Mouse (Mus musculus): ENCODE measurements around the gene Ncln. TPM values are rescaled to one million over a fixed set of nuclear protein-coding genes. Genes with fewer than 3 reads are reported as not detected.

The Ncln gene
- polyA plus RNA-seq, 1 experiment from 2014 or later, result 69.7 TPM

- Histone ChIP-seq H3K36me3 (replicated peaks) (peaks cover 37% of the 10 kb centered on the region), H3K4me3 (peak overlapping the region; percentile 25), H3K27me3 (replicated peaks) (peaks cover 41% of the 10 kb centered on the region)
Measured at GRCm38 (mm10) chr10:81464405-81465264, 31.6 kb downstream of the Ncln start.

DNA sequence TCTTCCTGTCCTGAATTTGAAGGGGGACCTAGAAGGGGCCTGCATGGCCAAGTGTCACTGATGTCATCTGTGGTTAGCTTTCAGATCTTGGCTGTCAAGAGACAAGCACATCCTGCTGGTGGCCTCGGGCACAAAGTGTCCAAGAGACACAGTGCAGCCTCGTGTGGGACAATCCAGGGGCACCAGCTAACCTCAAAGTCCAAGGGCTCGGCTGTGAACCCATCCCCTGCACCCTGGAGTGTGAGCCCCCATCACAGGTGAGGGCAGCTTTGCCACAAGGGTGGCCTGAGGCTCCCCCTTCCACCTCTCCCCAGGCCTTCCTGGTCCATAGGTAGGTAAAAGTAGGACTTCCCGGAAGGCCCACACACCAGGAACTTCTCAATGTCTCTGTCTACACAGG, 32.7 kb downstream of the Ncln start:
- Histone ChIP-seq H3K27me3 (replicated peaks) (peaks cover 41% of the 10 kb centered on the region), H3K4me1 (peaks cover 12% of the 10 kb centered on the region), H3K9me3 (no peaks in the 10 kb centered on the region), H3K9ac (no peak overlapping the region), H3K4me3 (no peak overlapping the region), H3K36me3 (replicated peaks) (peaks cover 35% of the 10 kb centered on the region), H3K27ac (no peak overlapping the region), H3K4me2 (no peak overlapping the region)
- WGBS, result 68% methylated on average over 4 of the region's 4 CpGs
- no peak for ATAC-seq (replicated peaks)

More at GRCm38 (mm10) chr10:81464405-81465264, 31.6 kb downstream of the Ncln start:
- Histone ChIP-seq H3K4me2 (peak overlapping the region; percentile 41), H3K27ac (no peak overlapping the region), H3K9ac (no peak overlapping the region), H3K4me1 (peaks cover 15% of the 10 kb centered on the region), H3K9me3 (no peaks in the 10 kb centered on the region)
- peak; percentile 58 for ATAC-seq (replicated peaks)
- WGBS, result 5% methylated on average over 33 of the region's 33 CpGs

- H3K4me3 ChIP-seq, result no peak overlapping the region
- H3K4me2 ChIP-seq, result no peak overlapping the region
- ATAC-seq (replicated peaks), result no peak
- H3K9ac ChIP-seq, result no peak overlapping the region
- H3K9me3 ChIP-seq, result no peaks in the 10 kb centered on the region
- 79% methylated on average over 7 of the region's 7 CpGs for WGBS
- H3K27me3 ChIP-seq (replicated peaks), result peaks cover 41% of the 10 kb centered on the region
- H3K4me1 ChIP-seq, result peaks cover 12% of the 10 kb centered on the region
- peaks cover 33% of the 10 kb centered on the region for H3K36me3 ChIP-seq (replicated peaks)
- no peak overlapping the region for H3K27ac ChIP-seq
Measured at GRCm38 (mm10) chr10:81462917-81463316, 33.3 kb downstream of the Ncln start.

DNA sequence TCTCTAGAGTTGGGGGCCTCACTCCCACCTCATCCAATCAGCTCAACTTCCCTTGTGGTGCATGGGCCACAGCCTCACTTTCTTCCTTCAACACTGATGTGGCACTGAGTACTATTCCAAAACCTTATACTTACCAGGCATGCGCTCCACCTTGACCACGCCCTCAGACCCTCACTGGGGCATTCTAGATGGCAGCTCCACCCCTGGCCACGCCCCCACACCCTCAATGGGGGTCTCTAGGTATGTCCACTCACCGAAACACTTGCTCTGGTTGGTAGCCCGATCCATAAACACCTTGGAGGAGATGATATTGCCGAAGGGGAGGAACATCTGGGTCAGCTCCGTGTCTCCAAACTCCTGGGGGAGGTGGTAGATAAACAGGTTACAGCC, 33.8 kb downstream of the Ncln start:
- Histone ChIP-seq H3K27me3 (replicated peaks) (peaks cover 43% of the 10 kb centered on the region), H3K4me1 (peaks cover 12% of the 10 kb centered on the region)
- 42% methylated on average over 7 of the region's 7 CpGs for WGBS

DNA sequence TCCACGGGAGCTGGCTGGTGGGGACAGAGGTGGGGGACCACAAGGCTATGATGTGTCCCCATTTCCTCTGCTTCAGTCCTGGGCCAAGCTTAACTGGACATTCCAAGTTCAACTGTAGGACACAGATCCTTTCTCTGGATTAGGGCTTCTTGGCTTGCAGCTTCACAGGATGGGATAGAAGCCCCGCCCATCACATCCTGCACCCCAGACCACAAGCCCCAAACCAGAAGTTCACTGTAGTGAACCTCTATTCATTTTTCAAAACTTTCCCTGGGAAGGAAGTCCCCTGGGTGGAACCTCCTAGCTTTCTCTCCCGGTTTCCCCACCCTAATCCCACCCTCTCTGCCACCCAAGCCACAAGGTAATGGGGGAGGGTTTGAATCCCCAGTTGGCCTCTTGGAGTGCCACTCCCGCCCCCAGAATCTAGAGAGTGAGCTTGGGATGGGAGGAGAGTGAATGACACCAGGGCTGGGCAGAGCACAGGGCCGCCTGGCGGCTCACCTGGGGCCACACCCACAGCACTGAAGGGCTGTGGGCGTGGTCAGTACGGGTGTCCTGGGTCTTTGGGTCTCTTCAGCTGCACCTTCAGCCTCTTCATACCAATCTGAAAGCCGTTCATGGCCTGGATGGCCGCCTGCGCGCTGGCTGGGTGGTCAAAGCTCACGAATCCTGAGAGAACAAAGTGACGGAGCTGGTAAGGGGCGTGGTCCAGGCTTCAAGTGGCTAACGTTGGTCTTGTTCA, 34.3 kb downstream of the Ncln start:
- Histone ChIP-seq H3K4me2 (no peak overlapping the region), H3K9me3 (no peaks in the 10 kb centered on the region), H3K4me3 (no peak overlapping the region), H3K36me3 (replicated peaks) (peaks cover 22% of the 10 kb centered on the region; the same call in 1 of the 2 replicates), H3K27me3 (replicated peaks) (peaks cover 46% of the 10 kb centered on the region), H3K9ac (no peak overlapping the region), H3K27ac (no peak overlapping the region), H3K4me1 (peaks cover 12% of the 10 kb centered on the region)
- no peak for ATAC-seq (replicated peaks)
- WGBS, result 16% methylated on average over 16 of the region's 16 CpGs

More for the DNA sequence above, 33.8 kb downstream of the Ncln start:
- Histone ChIP-seq H3K9me3 (no peaks in the 10 kb centered on the region), H3K4me2 (no peak overlapping the region), H3K36me3 (replicated peaks) (peaks cover 28% of the 10 kb centered on the region), H3K4me3 (no peak overlapping the region), H3K9ac (no peak overlapping the region), H3K27ac (no peak overlapping the region)
- no peak for ATAC-seq (replicated peaks)

DNA sequence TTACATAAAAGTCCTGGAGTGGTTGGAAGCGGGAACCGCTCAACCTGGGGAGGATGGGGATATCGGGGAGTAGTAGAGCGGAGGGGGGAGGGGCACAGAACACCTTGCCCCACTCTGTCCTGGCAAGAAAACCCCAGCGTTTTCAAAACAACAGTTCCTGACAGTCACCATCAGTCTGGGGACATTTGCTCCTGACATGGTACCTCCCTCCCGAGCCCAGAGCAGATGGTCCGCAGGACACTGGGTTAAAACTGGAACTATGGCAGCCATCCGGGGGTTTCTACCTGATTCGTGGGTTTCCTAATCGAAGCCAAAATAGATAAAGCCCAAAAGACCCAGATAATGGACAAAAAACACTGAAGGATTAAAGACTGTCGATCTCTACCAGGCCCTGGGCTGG, 35.2 kb downstream of the Ncln start:
- WGBS, result 38% methylated on average over 11 of the region's 11 CpGs
- Histone ChIP-seq H3K9ac (no peak overlapping the region), H3K4me2 (no peak overlapping the region), H3K36me3 (replicated peaks) (peaks cover 13% of the 10 kb centered on the region; the same call in 1 of the 2 replicates), H3K27me3 (replicated peaks) (peaks cover 54% of the 10 kb centered on the region), H3K4me3 (no peak overlapping the region), H3K27ac (no peak overlapping the region), H3K9me3 (no peaks in the 10 kb centered on the region), H3K4me1 (peaks cover 12% of the 10 kb centered on the region)
- no peak for ATAC-seq (replicated peaks)

DNA sequence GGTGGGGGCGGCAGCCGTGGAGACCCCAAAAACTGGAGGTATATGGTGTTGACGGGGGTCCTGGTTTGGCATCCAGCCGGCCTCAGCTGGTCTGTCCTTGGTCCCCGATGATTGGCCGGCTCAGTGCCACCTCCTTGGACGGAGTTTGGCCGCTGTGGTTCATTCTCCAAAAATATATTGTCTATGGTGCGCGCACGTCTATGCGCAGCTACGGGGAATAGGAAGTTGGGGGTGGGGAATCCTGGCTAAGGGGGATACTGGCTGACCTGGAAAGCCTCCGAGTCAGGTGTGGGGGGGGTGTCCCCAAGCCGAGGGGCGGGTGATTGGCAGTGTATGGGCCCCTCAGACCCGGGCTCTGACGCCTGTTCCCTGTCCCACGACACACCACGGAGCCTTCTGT, 35.7 kb downstream of the Ncln start:
- Histone ChIP-seq H3K36me3 (replicated peaks) (peaks cover 8% of the 10 kb centered on the region; the same call in 1 of the 2 replicates), H3K9me3 (no peaks in the 10 kb centered on the region), H3K9ac (no peak overlapping the region), H3K27me3 (replicated peaks) (peaks cover 59% of the 10 kb centered on the region), H3K27ac (no peak overlapping the region), H3K4me2 (no peak overlapping the region), H3K4me1 (peaks cover 12% of the 10 kb centered on the region), H3K4me3 (no peak overlapping the region)
- no peak for ATAC-seq (replicated peaks)
- WGBS, result 37% methylated on average over 20 of the region's 20 CpGs

DNA sequence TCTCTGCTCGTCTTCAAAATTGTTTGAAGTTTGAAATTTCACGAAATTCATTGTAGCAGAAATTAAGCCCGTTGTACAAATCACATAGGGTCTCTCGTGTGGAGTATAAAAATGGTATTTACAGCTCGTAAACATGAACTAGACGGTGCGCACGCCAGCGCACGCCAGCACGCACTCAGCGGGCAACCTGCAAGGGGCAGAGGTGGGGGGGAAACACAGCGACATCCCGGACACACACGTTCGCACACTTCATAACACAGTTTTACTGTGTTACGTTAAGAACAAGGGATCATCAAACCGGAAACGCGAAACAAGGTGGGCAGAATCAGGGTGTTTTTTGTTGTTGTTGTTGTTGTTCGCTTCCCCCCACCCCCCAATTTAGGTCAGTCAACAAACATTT, 36.8 kb downstream of the Ncln start:
- Histone ChIP-seq H3K4me1 (peaks cover 4% of the 10 kb centered on the region; the same call in 1 of the 2 replicates), H3K9ac (no peak overlapping the region), H3K4me3 (no peak overlapping the region), H3K36me3 (replicated peaks) (peaks cover 8% of the 10 kb centered on the region; the same call in 1 of the 2 replicates), H3K4me2 (no peak overlapping the region), H3K9me3 (no peaks in the 10 kb centered on the region), H3K27ac (no peak overlapping the region), H3K27me3 (replicated peaks) (peaks cover 62% of the 10 kb centered on the region)
- ATAC-seq (replicated peaks), result no peak
- WGBS, result 67% methylated on average over 21 of the region's 21 CpGs

GRCm38 (mm10) chr10:81458267-81458666, 37.9 kb downstream of the Ncln start:
- H3K27ac ChIP-seq, result no peak overlapping the region
- 83% methylated on average over 6 of the region's 6 CpGs for WGBS
- H3K27me3 ChIP-seq (replicated peaks), result peaks cover 66% of the 10 kb centered on the region
- no peak overlapping the region for H3K4me3 ChIP-seq
- no peak overlapping the region for H3K9ac ChIP-seq
- no peaks in the 10 kb centered on the region for H3K9me3 ChIP-seq
- peaks cover 8% of the 10 kb centered on the region; the same call in 1 of the 2 replicates for H3K36me3 ChIP-seq (replicated peaks)
- no peaks in the 10 kb centered on the region for H3K4me1 ChIP-seq
- ATAC-seq (replicated peaks), result no peak
- H3K4me2 ChIP-seq, result no peak overlapping the region

- H3K27me3 ChIP-seq (replicated peaks), result peaks cover 68% of the 10 kb centered on the region
- peaks cover 8% of the 10 kb centered on the region; the same call in 1 of the 2 replicates for H3K36me3 ChIP-seq (replicated peaks)
- no peaks in the 10 kb centered on the region for H3K9me3 ChIP-seq
- 93% methylated on average over 8 of the region's 8 CpGs for WGBS
- H3K4me3 ChIP-seq, result no peak overlapping the region
- H3K9ac ChIP-seq, result no peak overlapping the region
- no peaks in the 10 kb centered on the region for H3K4me1 ChIP-seq
- no peak for ATAC-seq (replicated peaks)
- H3K4me2 ChIP-seq, result no peak overlapping the region
- no peak overlapping the region for H3K27ac ChIP-seq
Measured at GRCm38 (mm10) chr10:81457624-81458023, 38.6 kb downstream of the Ncln start.

DNA sequence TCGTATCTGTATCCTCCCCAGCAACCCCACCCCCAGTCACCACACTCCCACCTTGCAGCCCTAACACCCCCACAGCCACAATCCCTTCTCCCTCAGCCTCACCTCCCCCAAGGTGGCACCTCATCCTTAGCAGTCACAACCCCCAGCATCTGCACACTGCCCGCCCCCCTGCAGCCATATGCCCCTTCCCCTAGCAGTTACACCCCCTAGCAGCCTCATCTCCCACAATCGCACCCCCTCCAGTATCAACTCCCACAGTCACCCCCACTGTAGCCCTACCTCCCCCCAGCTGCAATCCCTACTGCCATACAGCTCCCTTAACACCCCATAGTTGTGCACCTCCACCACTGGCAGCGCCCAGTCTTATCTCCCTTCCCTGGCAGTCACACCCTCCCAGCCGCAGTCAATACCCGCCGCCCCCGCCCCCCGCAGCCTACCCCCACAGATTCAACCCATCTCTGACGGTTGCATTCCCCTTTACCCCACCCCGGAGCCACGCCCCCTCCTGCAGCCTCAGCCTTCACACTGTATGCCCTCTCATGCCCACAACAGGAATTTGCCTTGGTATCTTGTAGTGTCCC, 39.1 kb downstream of the Ncln start:
- no peak overlapping the region for H3K9ac ChIP-seq
- H3K4me1 ChIP-seq, result no peaks in the 10 kb centered on the region
- WGBS, result 64% methylated on average over 12 of the region's 12 CpGs
- no peak overlapping the region for H3K4me3 ChIP-seq
- ATAC-seq (replicated peaks), result 0 out of 2 replicates have a peak, but pooled peaks have one; percentile 10
- H3K27me3 ChIP-seq (replicated peaks), result peaks cover 68% of the 10 kb centered on the region
- H3K9me3 ChIP-seq, result no peaks in the 10 kb centered on the region
- H3K27ac ChIP-seq, result no peak overlapping the region
- peaks cover 2% of the 10 kb centered on the region; the same call in 1 of the 2 replicates for H3K36me3 ChIP-seq (replicated peaks)
- no peak overlapping the region for H3K4me2 ChIP-seq

All from midbrain, embryonic 15.5 days (tissue).